8 mouse cellular contexts compared by ENCODE assay signal in genomic region chr11:63131693-63132040, GRCm38 (mm10). TPM values are rescaled to one million over a fixed set of nuclear protein-coding genes. Genes with fewer than 3 reads are reported as not detected.
DNase-seq lines count a peak whose midpoint lies in the region; ATAC-seq and TF ChIP-seq lines count a peak whose summit lies in the region.

No protein-coding gene starts in this region.

- peak in 1 of 2 experiments; percentile 18 for DNase-seq in cerebellum, adult 2 months
- DNase-seq in cerebellum, adult 18-20 months = no peak
- peak; percentile 15 for DNase-seq in retina, embryonic 14.5 days (ENCODE audit: low spot score)
- DNase-seq in retina, postnatal 1 day = no peak
- DNase-seq in liver, embryonic 11.5 days (ENCODE audit: low spot score) = no peak
- DNase-seq in stomach, postnatal 0 days (ENCODE audit: low spot score) = no peak
- no peak for DNase-seq in cerebellum, adult 9-11 months
- DNase-seq in B cell, adult 2 months = no peak

- H3K4me1 ChIP-seq in cerebellum, adult 2 months (ENCODE audit: control insufficient read depth, insufficient read depth, low read length) = peaks cover 19% of the 10 kb centered on the region
- 0 out of 2 replicates have a peak, but pooled peaks cover 5% of the 10 kb centered on the region for H3K4me1 ChIP-seq in liver, embryonic 11.5 days (replicated peaks; ENCODE audit: control insufficient read depth, insufficient read depth, low read length)
- H3K4me1 ChIP-seq in stomach, postnatal 0 days (replicated peaks; ENCODE audit: control insufficient read depth, insufficient read depth) = peaks cover 10% of the 10 kb centered on the region

- ATAC-seq in liver, embryonic 11.5 days (replicated peaks; ENCODE audit: low FRiP score) = no peak
- ATAC-seq in stomach, postnatal 0 days (ENCODE audit: low FRiP score, low TSS enrichment) = no peak

- H3K27ac ChIP-seq in cerebellum, adult 2 months (ENCODE audit: insufficient read depth, low read length) = no peak overlapping the region
- no peak overlapping the region for H3K27ac ChIP-seq in liver, embryonic 11.5 days (ENCODE audit: low read depth, low read length)
- H3K27ac ChIP-seq in stomach, postnatal 0 days (replicated peaks) = peak overlapping the region; percentile 95

- H3K9me3 ChIP-seq in liver, embryonic 11.5 days (ENCODE audit: control insufficient read depth, low read length) = no peaks in the 10 kb centered on the region
- H3K9me3 ChIP-seq in stomach, postnatal 0 days (ENCODE audit: control insufficient read depth, low read length) = no peaks in the 10 kb centered on the region

- peak overlapping the region; percentile 39 for H3K4me3 ChIP-seq in cerebellum, adult 2 months (replicated peaks; ENCODE audit: insufficient read depth, low read depth, low read length)
- peak overlapping the region; percentile 56 for H3K4me3 ChIP-seq in liver, embryonic 11.5 days (ENCODE audit: low read depth, low read length)
- H3K4me3 ChIP-seq in stomach, postnatal 0 days (ENCODE audit: low read depth, low read length) = peak overlapping the region; percentile 63

- H3K36me3 ChIP-seq in liver, embryonic 11.5 days (ENCODE audit: control insufficient read depth, insufficient read depth, low read length) = no peaks in the 10 kb centered on the region
- peaks cover 1% of the 10 kb centered on the region; the same call in 1 of the 2 replicates for H3K36me3 ChIP-seq in stomach, postnatal 0 days (ENCODE audit: control insufficient read depth, insufficient read depth, low read length)

- H3K4me2 ChIP-seq in liver, embryonic 11.5 days = peak overlapping the region; percentile 69
- peak overlapping the region; percentile 59 for H3K4me2 ChIP-seq in stomach, postnatal 0 days (replicated peaks; ENCODE audit: low read depth)

- TF ChIP-seq EP300 in stomach, postnatal 0 days (optimal IDR thresholded peaks at IDR 0.05) = no peak

- WGBS in cerebellum, adult 2 months = 31% methylated on average over 11 of the region's 11 CpGs
- 9% methylated on average over 11 of the region's 11 CpGs for WGBS in liver, embryonic 11.5 days
- 7% methylated on average over 11 of the region's 11 CpGs for WGBS in stomach, postnatal 0 days

- H3K9ac ChIP-seq in liver, embryonic 11.5 days (ENCODE audit: low read depth, low read length) = peak overlapping the region; percentile 62
- peak overlapping the region; percentile 84 for H3K9ac ChIP-seq in stomach, postnatal 0 days (ENCODE audit: low read length)

- TF ChIP-seq POLR2A in cerebellum, adult 2 months (IDR thresholded peaks at IDR 0.05; ENCODE audit: borderline replicate concordance, insufficient read depth, low read length) = no peak

- no peaks in the 10 kb centered on the region; the same call in 1 of the 2 replicates for H3K27me3 ChIP-seq in cerebellum, adult 2 months (ENCODE audit: control insufficient read depth, insufficient read depth, low read length)
- peaks cover 69% of the 10 kb centered on the region for H3K27me3 ChIP-seq in liver, embryonic 11.5 days (replicated peaks; ENCODE audit: control insufficient read depth, insufficient read depth, low read length)
- H3K27me3 ChIP-seq in stomach, postnatal 0 days (ENCODE audit: control insufficient read depth, insufficient read depth, low read length) = no peaks in the 10 kb centered on the region

- TF ChIP-seq CTCF in cerebellum, adult 2 months (IDR thresholded peaks at IDR 0.05; ENCODE audit: borderline replicate concordance, insufficient read depth, low read depth, low read length) = no peak
- no peak for TF ChIP-seq CTCF in stomach, postnatal 0 days (IDR thresholded peaks at IDR 0.05; ENCODE audit: low read depth)

RNA-seq across cellular contexts. Expression of gene Pmp22, which starts 2.9 kb away (rescaled TPM):
- polyA plus RNA-seq in cerebellum, adult 2 months (2012; rRNA removed) = 52.5 and 60.8 TPM in 2 replicates
- 74.0 and 80.1 TPM in 2 replicates for polyA plus RNA-seq in liver, embryonic 11.5 days (2014; fragmentation: Nextera tagmentation; extraction: Ambion mirVana)
- polyA plus RNA-seq in stomach, postnatal 0 days (2015; fragmentation: Nextera tagmentation; extraction: Ambion mirVana) = 96.7 and 102 TPM in 2 replicates
